Mouse (Mus musculus) left cerebral cortex, adult 8-10 months (tissue): Measurements from ENCODE around the gene Baz1a. TPM values are rescaled to one million over a fixed set of nuclear protein-coding genes. Genes with fewer than 3 reads are reported as not detected.
"Not testable (repeated sequence)": the region's sequence is repeated elsewhere in the genome, so short reads cannot be mapped to it uniquely, and the experiment has no call there.

Experiments
- DNase-seq, 2 experiments: peaks; one replicate each; pipeline ENCODE4 v3.0.0; 2022; ENCODE audit warnings: low spot score in 2 of 2
- total RNA-seq, 4 experiments: library from RNA; stranded (reverse); gene quantifications; 2 replicates each; pipeline ENCODE4 v1.2.4; 2022

Gene Baz1a
- total RNA-seq, 4 experiments from 2014 or later, result 1.6 to 4.2 (median 3.4) TPM

- peak in 1 of 2 experiments; percentile 57 for DNase-seq
Measured at GRCm38 (mm10) chr12:55007361-55008008, 6.7 kb downstream of the Baz1a start.

DNA sequence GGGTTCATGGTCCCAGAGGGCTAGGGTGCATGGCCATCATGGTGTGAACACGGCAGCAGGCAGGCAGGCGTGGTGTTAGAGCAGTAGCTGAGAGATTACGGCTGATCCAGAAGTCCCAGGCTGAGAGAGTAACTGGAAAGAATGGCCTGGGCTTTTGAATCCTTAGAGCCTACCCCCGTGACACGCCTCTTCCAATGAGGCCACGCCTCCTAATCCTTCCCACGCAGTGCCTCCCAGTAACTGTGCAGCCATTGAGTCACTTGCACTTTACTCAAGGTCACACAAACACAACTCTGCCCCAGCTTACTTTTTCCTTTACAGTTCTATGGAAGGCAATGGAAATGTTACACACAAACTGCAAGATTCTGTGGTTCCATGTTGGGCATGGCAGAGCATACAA, 8.1 kb downstream of the Baz1a start:
- no peak for DNase-seq

GRCm38 (mm10) chr12:55004396-55004795, 9.8 kb downstream of the Baz1a start:
- DNase-seq, result no peak

DNA sequence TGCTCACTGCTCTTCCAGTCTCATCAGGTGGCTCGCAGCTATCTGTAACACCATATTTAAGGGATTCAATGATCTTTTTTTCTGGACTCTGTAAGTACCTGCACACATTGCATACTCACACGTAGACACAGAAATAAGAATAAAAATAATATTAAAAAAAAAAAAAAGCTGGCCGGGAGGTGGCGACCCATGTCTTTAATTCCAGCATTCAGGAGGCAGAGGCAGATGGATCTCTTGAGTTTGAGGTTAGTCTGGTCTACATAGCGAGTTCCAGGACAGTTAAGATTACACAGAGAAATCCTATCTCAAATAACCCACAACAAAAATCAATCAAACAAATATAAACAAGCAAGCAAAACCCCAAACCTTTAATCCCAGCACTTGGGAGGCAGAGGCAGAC, 10.3 kb downstream of the Baz1a start:
- DNase-seq, result no peak

DNA sequence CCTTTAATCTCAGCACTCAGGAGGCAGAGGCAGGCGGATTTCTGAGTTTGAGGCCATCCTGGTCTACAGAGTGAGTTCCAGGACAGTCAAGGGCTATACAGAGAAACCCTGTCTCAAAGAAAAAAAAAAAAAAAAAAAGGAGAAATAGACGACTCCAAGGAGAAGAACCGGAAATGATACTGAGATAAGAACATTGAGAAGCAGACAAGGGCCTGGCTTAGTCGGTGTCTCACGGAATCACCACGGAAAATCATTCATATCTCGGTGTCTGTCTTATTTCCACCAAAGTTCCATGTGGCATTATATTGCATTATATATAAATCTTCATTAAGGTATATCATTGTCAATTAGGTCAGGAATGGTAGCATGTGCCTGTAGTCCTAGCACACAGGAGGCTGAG, 11.6 kb downstream of the Baz1a start:
- not testable (repeated sequence) for DNase-seq

- no peak for DNase-seq
Measured at GRCm38 (mm10) chr12:54999016-54999690, 15.0 kb downstream of the Baz1a start.

GRCm38 (mm10) chr12:54998411-54998810, 15.7 kb downstream of the Baz1a start:
- DNase-seq, result no peak

DNA sequence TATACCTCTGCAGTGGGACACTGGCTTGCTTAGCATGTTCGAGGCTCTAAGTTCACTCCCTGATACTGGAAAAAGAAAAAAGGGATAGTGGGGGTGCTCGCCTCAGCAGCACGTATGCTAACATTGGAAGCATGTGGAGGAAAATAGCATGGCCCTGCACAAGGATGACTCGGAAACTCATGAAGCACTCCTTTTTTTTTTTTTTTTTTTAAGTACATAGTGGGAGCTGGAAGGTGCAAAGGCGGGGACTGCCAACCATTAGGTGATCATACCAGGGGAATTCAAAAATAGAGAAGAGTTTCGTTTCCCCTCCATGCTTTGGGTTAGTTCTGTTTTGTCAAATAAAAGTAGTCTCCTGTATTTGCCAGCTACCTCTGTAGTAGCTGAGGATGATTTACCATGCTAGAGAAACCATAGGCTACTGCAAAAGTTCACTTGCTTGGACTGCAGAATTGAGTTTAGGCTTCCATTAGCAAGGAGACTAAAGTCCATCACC, 17.1 kb downstream of the Baz1a start:
- DNase-seq, result no peak

DNA sequence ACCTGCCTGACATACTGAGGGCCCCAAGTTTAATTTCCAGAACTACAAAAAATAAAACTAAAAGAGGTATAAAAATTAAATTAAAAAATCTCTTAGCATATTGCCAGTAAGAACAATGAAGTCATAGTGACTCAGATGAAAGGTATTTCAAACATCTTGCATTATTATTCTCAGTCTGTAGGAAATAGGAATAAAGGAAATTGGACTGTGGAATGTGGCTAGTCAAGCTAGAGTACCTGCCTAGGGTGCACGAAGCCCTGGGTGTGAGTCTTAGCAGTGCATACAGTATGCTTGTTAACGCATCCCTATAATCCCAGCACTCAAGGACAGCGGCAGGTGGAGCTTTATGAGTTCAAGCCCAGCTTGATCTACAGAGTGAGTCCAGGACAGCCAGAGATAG, 18.2 kb downstream of the Baz1a start:
- DNase-seq, result no peak

GRCm38 (mm10) chr12:54994418-54994817, 19.7 kb downstream of the Baz1a start:
- no peak for DNase-seq

DNA sequence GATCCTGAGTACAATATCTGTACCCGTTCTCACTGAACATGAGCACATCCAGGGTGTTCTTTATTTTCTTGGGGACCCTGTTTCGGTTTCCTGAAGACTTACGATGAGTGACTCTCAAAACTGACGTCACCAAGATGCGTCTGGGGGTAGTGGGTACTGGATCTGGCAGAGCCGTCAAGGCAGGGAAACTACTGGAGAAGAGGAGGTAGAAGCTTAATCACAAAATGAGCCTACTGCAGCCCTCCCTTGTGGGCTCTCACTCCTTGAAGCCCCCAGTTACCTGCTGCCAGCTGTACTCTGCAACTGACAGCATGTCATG, 20.1 kb downstream of the Baz1a start:
- no peak for DNase-seq

GRCm38 (mm10) chr12:54993246-54994067, 20.7 kb downstream of the Baz1a start:
- no peak for DNase-seq

DNA sequence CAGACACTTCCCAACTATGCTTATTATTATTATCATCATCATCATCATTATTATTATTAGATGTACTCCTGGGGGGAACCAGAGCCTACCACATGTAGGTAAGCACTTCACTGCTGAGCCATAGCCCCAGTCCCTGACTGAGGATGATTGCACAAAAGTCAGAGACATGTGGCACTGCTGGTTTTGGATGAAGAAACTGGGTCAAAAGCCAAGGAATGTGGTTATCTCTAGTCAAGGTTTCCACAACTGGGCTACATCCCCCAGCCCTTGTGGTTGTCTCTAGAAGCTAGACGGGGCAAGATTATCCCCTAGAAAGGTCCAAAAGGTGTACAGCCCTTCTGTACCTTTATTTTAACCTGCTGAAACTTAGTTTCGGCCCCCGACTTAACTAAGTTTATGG, 21.3 kb downstream of the Baz1a start:
- no peak for DNase-seq

- no peak for DNase-seq
Measured at GRCm38 (mm10) chr12:54988323-54988850, 25.8 kb downstream of the Baz1a start.

DNA sequence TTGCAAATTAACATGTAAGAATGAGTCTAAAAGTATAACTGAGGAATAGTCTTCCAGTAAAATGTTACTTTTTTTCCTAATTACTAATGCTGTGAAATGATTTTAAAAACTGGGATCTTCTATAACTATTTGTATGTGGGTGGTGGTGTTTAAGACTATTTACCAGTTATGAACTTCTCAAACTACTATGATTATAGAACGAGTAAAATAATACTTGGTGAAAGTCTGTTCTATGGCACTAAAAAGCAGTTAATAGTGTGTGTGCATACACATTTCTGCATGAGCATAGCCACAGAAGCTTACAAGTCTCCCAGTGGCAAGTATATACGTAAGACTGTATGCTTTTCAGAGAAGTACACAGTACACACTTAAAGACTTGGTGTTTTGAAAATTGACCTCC, 27.0 kb downstream of the Baz1a start:
- no peak for DNase-seq

DNA sequence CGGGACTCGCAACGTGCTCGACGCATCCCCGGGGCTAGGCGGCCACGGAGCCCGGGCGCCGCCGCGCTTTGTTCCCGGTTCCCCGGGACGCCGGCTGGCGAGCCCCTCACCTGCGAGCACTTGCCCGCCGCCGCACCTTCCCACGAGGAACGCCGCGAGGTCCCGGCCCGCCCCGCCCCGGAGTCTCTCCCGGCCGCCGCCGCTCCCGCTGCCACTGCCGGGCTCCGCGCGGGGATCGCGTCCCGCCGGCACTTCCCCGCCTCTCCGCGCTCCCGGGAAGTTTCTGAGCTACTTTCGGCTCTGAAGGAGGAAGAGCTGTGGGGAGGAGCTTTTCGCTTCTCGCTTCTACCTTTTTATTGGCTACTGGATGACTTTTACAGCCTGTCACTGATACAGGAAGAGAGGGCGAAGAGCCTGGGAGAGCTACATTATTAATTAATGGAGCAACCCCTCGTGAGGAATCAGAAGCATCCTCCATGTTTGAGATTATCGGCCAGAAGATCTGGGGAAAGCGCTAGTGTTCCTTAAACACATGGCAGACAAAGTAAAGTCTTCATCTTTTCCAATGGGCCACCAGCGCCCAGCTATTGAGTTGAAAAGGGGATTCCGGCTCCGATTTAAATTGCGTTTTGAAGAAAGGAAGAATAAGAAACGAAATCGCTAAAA, 28.0 kb downstream of the Baz1a start, which contains the start of gene Gm20403:
TSS of gene Gm20403 (minus strand) at position 478 of the 666 bp plus-strand sequence.
- DNase-seq, result peak in 1 of 2 experiments; percentile 51

- no peak for DNase-seq
Measured at GRCm38 (mm10) chr12:54985257-54986051, 28.7 kb downstream of the Baz1a start.

- DNase-seq, result peak; percentile 19 to 32
Measured at GRCm38 (mm10) chr12:54984701-54985256, 29.4 kb downstream of the Baz1a start.

DNA sequence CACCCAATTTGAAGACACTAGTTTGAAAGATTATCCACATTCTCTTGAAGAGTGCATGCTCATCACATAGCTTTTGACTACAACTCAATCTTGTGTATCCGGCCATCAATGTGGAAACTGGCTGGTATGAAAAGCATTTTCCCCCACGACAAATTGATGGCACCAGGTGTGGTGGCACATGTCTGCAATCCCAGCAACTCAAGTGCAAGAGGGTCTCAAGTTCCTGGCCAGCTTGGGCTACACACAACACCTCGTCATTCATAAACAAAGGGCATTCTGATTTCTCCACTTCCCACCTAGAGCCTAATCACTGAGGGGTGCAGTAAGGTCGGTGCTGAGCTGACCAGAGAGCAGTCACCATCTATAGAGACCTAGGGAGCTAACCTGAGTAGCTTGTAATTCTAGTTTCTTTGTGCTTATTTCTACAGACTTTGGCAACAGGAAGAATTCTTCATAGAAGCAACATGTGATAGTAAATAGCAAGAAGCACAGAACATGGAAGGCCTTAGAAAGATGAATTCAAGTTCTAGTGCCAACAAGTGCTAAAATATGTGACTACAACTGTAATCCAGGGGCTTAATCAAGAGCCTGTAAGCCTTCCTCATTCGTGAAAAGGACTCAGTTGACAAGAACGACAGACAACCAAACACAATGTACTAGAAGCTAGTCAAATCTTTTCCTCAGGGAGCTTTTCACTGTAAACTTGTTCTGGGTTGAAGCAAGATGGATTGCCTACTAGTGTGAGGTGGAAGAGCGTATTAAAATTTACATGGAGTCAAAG, 31.0 kb downstream of the Baz1a start:
- no peak for DNase-seq
